Mouse (Mus musculus) heart, postnatal 36 days (tissue): Measurements from ENCODE around the gene Cdkal1. TPM values are rescaled to one million over a fixed set of nuclear protein-coding genes. Genes with fewer than 3 reads are reported as not detected.

Experiments used
- DNase-seq, 2 experiments: peaks; one replicate each; pipeline ENCODE4 v3.0.0; 2021 to 2022
- intact Hi-C: fragments of 180-260 bp; cut with DNase I; formaldehyde crosslinking; loops from one replicate; pipeline ENCODE4 v1.15.1; 2025
- total RNA-seq, 2 experiments: library from RNA; stranded (reverse); gene quantifications; 2 replicates each; pipeline ENCODE4 v1.2.3; 2021

The Cdkal1 gene
- total RNA-seq, 2 experiments from 2014 or later: 30.8 to 32.3 TPM

GRCm38 (mm10) chr13:29221646-29222045, 633.8 kb downstream of the Cdkal1 start:
- intact Hi-C loops: no loop called here
- no peak for DNase-seq

GRCm38 (mm10) chr13:29218594-29219230, 636.8 kb downstream of the Cdkal1 start:
- DNase-seq: no peak
- intact Hi-C loops: no loop called here

GRCm38 (mm10) chr13:29210159-29211021, 645.1 kb downstream of the Cdkal1 start:
- intact Hi-C loops: no loop called here
- DNase-seq: no peak

DNA sequence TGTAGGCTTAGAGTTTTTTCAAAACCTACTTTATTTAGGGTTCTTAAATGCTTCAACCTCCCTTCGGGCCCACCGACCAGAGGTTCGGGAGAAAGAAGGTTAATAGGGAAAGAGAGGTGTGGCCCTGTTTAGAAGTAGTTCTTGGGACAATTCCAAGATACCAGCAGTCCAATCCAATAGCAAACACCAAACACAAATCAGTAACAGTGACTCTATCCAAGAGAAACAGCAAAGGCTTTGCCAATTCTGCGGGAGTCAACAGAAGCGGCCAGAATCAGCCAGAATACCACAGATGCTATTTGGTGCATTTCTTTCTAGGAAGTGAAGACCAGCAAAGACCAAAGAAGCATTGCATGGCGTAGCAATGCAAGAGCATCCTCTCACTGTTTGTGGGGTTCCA, 646.7 kb downstream of the Cdkal1 start:
- DNase-seq: no peak

DNA sequence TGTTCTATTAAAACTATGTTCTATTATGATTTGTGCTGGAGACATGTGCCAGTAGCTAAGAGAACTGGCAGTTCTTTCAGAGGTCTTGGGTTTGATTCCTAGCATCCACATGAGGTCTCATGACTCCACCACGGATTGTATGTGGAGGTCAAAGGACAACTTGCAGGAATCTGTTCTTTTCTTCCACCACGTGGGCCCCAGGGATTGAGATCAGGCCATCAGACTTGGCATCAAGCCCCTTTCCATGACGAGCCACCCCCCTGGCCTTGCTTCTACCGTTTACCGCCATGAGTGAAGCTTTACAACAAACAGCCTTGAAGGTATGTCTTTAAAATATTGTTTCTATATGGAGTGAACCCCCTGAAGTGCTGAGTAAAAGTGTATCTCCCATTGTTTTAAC, 651.6 kb downstream of the Cdkal1 start:
- intact Hi-C loops: loop anchor here (2.0 to 10.0 kb wide), 4 partner anchors 78 to 631 kb away; no protein-coding TSS in a partner anchor
- DNase-seq: no peak

More for the DNA sequence above, 646.7 kb downstream of the Cdkal1 start:
- intact Hi-C loops: loop anchor here (10.0 kb wide), 2 partner anchors 396 to 626 kb away; no protein-coding TSS in a partner anchor

DNA sequence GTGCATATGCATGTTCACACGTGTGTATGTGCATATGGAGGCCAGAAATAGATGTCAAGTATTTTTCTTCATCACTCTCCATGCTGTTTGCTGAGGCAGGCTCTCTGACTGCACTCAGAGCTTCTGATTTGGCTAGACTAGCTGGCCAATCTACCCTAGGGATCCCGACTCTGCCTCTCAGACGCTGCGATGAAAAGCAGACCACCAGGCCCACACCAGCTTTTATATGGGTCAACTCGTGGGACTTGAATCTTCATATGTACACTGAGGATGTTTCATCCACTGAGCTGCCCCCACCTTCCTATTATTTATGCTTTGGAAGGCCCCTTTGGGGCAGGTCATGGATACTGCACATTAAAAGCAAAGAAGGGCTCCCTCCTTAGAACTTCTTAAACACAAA, 652.0 kb downstream of the Cdkal1 start:
- intact Hi-C loops: loop anchor here (2.0 to 10.0 kb wide), 4 partner anchors 79 to 631 kb away; no protein-coding TSS in a partner anchor
- no peak for DNase-seq

DNA sequence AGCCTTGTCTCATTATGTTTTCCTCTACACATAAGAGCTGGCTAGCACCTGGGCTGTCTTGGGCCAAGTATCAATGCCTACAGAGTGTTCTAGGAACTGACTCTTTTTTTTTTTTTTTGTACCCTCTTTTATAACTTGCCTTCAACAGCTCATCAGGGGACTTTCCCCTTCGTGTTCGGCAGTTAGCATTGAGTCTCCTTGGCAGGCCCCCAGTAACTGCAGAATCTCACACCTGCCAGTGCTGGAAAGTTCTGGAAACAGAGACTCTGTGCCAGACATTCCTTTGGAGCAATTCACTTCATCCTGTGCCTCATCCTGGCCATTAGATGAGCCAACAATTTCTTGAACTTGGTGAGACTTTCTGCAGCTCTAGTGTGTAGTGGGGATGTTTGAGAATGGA, 652.9 kb downstream of the Cdkal1 start:
- DNase-seq: peak; percentile 81 to 85
- intact Hi-C loops: loop anchor here (2.0 to 10.0 kb wide), 4 partner anchors 80 to 632 kb away; no protein-coding TSS in a partner anchor

DNA sequence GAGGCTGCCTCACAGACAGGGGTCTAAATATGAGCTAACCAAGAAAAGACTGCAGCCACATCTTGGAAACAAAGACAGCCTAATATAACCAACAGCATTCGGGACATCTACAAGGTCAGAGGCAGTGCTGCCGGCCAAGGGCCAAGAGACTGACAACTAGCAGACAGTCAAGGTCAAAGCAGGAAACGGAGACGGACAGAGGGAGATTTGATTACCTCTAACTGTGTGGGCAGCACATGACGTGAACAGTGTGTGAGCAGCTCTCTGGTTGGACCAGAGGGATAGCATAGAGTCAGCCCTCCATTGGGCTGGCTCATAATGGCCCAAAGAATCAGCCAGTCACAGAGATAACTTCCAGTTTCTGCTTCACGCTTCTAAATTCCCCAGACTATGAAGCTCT, 655.8 kb downstream of the Cdkal1 start:
- peak; percentile 38 to 55 for DNase-seq
- intact Hi-C loops: loop anchor here (5.0 to 10.0 kb wide), 3 partner anchors 83 to 635 kb away; no protein-coding TSS in a partner anchor

DNA sequence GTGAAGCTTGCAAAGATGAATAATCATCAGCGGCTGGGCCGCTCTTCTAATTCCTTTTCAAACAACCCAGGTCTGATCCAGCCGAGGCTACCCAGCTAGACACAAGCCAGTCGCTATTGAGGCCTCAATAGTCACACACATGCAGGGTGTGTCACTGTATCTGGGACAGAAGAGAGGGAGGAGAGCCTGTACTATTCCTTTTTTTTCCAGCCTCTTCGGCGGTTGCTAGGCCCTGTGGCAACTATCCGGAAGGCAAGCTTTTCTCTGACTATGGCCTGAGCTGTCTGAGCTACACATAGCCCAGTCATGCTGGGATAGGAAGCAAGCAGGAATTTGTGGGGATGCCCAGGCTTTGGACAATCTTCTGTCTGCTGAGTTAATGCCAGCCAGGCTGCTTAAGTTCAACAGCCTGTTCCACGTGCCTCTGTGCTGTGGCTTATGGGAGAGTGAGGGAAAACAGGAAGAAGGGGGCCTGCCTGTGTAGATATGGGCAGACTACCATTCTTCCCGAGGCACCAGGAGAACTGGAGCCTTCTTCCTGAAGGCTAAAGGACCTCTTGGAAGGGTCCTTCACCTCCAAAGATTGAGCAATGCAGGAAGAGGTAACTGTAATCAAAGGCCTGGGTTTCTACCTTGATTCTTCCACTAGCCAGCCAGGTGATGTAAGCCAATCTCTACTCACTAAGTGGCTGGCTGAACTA, 658.5 kb downstream of the Cdkal1 start:
- intact Hi-C loops: no loop called here
- DNase-seq: no peak

DNA sequence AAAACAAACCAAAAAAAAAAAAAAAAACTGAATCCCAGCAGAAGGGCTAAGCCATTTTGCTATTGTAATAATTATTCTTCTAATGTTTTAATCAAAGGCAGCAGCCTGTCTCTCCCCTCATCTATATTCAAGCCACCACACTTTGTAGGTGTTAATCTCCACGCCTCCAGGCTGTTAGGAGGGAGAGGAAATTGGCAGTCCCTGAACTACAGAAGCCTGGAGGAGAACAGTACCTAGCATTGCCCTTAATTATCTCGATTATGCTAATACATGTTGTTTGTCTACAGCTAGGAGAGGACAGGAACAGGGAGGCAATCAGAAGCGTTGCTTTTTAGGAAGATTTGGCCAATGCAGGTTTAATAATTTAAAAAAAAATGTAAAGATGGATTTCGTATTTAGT, 659.8 kb downstream of the Cdkal1 start:
- intact Hi-C loops: no loop called here

DNA sequence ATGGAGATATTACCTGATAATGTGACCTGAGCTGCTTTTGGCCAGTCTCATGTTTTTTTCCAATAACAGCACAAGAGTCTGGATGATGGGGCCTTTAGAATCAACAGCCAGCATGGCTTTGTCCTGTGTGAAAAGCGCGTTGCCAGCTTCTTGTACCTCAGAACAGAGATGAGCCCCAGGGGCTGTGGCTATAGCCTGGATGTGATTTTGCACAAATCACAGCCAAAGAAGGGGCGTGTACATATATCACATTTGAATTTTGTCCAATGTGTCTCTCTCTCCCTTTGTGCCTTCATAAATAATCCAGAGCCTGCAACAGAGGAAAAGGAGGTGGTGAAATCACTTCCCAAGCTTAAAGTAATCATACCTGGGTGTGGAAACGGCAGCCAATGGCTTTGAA, 660.5 kb downstream of the Cdkal1 start:
- intact Hi-C loops: loop anchor here (5.0 kb wide), 1 partner anchor 442 kb away; no protein-coding TSS in a partner anchor
- DNase-seq: no peak

More for the DNA sequence above, 659.8 kb downstream of the Cdkal1 start:
- DNase-seq: no peak

GRCm38 (mm10) chr13:29192697-29193096, 662.8 kb downstream of the Cdkal1 start:
- DNase-seq: no peak
- intact Hi-C loops: loop anchor here (5.0 kb wide), 1 partner anchor 445 kb away; no protein-coding TSS in a partner anchor

- DNase-seq: no peak
- intact Hi-C loops: loop anchor here (5.0 kb wide), 1 partner anchor 447 kb away; no protein-coding TSS in a partner anchor
These were observed 664.9 kb downstream of the Cdkal1 start for GRCm38 (mm10) chr13:29190548-29190947.

- intact Hi-C loops: no loop called here
- no peak for DNase-seq
These were observed 668.7 kb downstream of the Cdkal1 start for GRCm38 (mm10) chr13:29186748-29187147.

DNA sequence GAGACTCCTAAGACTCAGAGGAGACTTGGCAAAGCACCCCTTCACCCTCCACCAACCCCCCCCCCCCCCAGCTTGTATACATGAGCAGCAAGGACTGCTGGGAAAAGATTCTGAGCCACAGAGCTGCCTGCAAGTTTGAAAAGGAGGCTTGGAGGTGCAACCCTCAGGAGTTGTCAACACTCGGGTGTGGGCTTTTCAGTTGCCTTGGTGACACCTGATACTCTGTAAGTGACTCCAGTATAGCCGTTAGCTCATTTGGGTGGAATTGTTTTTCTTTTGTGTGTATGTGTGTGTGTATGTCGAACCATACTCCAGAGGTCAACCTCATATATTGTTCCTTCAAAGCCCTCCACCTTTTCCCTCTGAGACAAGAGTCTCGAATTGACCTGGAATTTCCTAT, 669.9 kb downstream of the Cdkal1 start:
- no peak for DNase-seq
- intact Hi-C loops: no loop called here

GRCm38 (mm10) chr13:29184545-29184944, 670.9 kb downstream of the Cdkal1 start:
- intact Hi-C loops: no loop called here
- no peak for DNase-seq

DNA sequence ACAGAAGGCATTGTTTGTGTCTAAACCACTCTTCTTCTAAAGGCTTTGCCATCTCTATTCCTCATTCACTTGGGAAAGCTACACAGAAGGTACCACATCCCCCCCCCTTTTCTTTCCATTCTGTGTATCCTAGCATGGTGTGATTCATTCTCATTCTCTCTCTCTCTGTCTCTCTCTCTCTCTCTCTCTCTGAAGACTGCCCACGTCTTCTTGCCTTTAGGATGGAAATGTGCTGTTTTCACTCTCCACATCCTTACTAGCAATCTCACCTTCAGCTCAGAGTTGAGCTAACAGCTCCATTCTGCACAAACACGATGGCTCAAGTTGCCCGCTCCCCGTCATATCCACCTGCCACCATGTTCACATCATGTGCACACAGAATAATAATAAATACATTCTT, 675.6 kb downstream of the Cdkal1 start:
- no peak for DNase-seq
- intact Hi-C loops: no loop called here

DNA sequence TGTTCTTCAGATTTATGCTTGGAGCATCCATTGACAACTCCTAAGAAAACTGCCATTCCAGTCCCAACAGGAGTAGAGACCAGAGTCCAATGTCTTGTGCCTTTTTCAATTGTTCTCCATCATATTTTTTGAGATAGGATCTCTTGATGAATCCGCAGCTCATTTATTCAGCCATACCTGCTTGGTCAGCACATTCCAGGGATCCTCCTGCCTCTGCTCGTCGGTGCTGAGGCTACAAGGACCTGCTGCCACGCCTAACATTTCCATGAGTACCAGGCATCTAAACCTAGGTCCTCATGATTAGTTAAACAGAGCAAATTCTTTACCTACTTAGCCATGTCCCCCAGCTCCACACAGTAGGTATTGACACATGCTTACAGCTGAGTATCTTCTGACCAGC, 676.2 kb downstream of the Cdkal1 start:
- no peak for DNase-seq
- intact Hi-C loops: no loop called here

GRCm38 (mm10) chr13:29177889-29178486, 677.5 kb downstream of the Cdkal1 start:
- DNase-seq: peak in 1 of 2 experiments; percentile 39
- intact Hi-C loops: no loop called here

GRCm38 (mm10) chr13:29169356-29169755, 686.1 kb downstream of the Cdkal1 start:
- no peak for DNase-seq
- intact Hi-C loops: no loop called here
